In the genomic region with DNA sequence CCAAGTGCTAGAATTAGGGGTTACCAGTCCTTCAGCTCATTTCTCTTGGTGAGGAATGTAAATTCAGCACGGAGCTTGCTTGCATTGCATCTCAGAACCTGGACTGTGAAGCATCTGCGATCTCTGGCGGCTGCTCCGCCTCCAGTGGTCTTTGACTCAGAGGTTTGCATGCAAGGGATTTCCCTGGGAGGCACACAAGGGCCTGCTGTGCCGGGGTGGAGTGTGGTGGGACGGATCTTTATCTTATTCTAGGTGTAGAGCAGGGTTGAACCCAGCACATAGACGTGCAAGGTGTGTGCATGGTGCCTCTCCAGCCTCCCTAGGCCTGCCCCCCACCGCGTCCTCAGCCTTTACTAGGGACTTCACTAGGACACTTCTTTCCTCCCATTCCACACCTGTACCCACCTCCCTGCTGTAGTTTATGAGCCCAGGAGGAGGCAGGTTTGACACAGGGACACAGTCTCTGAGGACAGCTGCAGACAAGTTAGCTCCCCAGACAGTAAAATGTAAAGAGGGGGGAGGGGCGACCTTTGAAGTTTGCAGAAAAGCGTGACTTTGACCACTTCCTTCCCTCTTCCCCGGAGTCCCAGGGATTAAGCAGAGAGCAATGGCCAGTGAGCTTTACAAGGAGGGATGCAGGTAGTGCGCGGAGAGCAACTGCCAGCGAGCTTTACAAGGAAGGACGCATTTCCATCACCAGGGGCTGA, we compare ENCODE assay signal across 11 mouse cellular contexts. TPM values are rescaled to one million over a fixed set of nuclear protein-coding genes. Genes with fewer than 3 reads are reported as not detected.
DNase-seq lines count a peak whose midpoint lies in the region; ATAC-seq and TF ChIP-seq lines count a peak whose summit lies in the region.
"Had no signal": no experiment of that assay in that cellular context is flagged by ENCODE, and none has a peak within 500 bp of the region (broad histone marks: within the 10 kb centered on the region; RNA-seq: fewer than 3 reads in every experiment).

No protein-coding gene starts in this region.

- no peaks in the 10 kb centered on the region for H3K27me3 ChIP-seq in liver, postnatal 0 days (ENCODE audit: insufficient read depth, low read length)
- H3K27me3 ChIP-seq in intestine, embryonic 16.5 days (replicated peaks; ENCODE audit: control insufficient read depth, insufficient read depth, low read length) = no peaks in the 10 kb centered on the region
- no peaks in the 10 kb centered on the region for H3K27me3 ChIP-seq in stomach, embryonic 16.5 days (ENCODE audit: control insufficient read depth, insufficient read depth, low read length)

- ATAC-seq in liver, postnatal 0 days = no peak
- peak; percentile 71 for ATAC-seq in intestine, embryonic 16.5 days
- ATAC-seq in stomach, embryonic 16.5 days (ENCODE audit: insufficient read depth, low FRiP score) = 0 out of 2 replicates have a peak, but pooled peaks have one; percentile 8
- no peak for ATAC-seq in monocyte, adult 5-6 weeks (replicated peaks; ENCODE audit: insufficient number of reproducible peaks, low FRiP score, low TSS enrichment, poor library complexity, severe bottlenecking)
- ATAC-seq: activated CD4-positive, CD25-positive, alpha-beta regulatory T cell, adult 4 months had no signal

- no peak for TF ChIP-seq POLR2A in bone marrow macrophage, adult 2 months (IDR thresholded peaks at IDR 0.05; ENCODE audit: borderline replicate concordance, low read depth, low read length)

- H3K9ac ChIP-seq in liver, postnatal 0 days (replicated peaks) = no peak overlapping the region
- H3K9ac ChIP-seq in intestine, embryonic 16.5 days (ENCODE audit: low read depth, low read length) = 0 out of 2 replicates have a peak overlapping the region, but pooled peaks have one; percentile 24
- H3K9ac ChIP-seq in stomach, embryonic 16.5 days (ENCODE audit: low read length) = no peak overlapping the region; the same call in 1 of the 2 replicates
- H3K9ac ChIP-seq: liver, embryonic 14.5 days had no signal

- peak; percentile 22 for DNase-seq in liver
- DNase-seq in liver, postnatal 0 days = no peak
- DNase-seq in retina, postnatal 1 day = no peak
- no peak for DNase-seq in adrenal gland, adult 18-20 months (ENCODE audit: low spot score in 2 of 2)

- H3K4me2 ChIP-seq in liver, postnatal 0 days (ENCODE audit: low read depth, low read length) = no peak overlapping the region
- peak overlapping the region; percentile 26 for H3K4me2 ChIP-seq in intestine, embryonic 16.5 days (ENCODE audit: low read depth, low read length)
- 0 out of 2 replicates have a peak overlapping the region, but pooled peaks have one; percentile 9 for H3K4me2 ChIP-seq in stomach, embryonic 16.5 days (ENCODE audit: low read depth, low read length)

- H3K9me3 ChIP-seq in liver, postnatal 0 days (ENCODE audit: low read length) = no peaks in the 10 kb centered on the region
- H3K9me3 ChIP-seq in intestine, embryonic 16.5 days (ENCODE audit: control insufficient read depth, low read length) = no peaks in the 10 kb centered on the region
- H3K9me3 ChIP-seq in stomach, embryonic 16.5 days (replicated peaks; ENCODE audit: control insufficient read depth, low read length) = no peaks in the 10 kb centered on the region

- H3K36me3 ChIP-seq in liver, postnatal 0 days (replicated peaks; ENCODE audit: insufficient read depth, low read length) = no peaks in the 10 kb centered on the region
- no peaks in the 10 kb centered on the region for H3K36me3 ChIP-seq in intestine, embryonic 16.5 days (ENCODE audit: control insufficient read depth, insufficient read depth, low read length)
- no peaks in the 10 kb centered on the region for H3K36me3 ChIP-seq in stomach, embryonic 16.5 days (ENCODE audit: control insufficient read depth, insufficient read depth, low read length)

- H3K27ac ChIP-seq in liver, postnatal 0 days (ENCODE audit: low read depth) = no peak overlapping the region
- peak overlapping the region; percentile 17 for H3K27ac ChIP-seq in bone marrow macrophage, adult 2 months (ENCODE audit: insufficient read depth, low read depth, low read length)
- H3K27ac ChIP-seq in intestine, embryonic 16.5 days (ENCODE audit: low read length) = peak overlapping the region; percentile 52
- no peak overlapping the region for H3K27ac ChIP-seq in stomach, embryonic 16.5 days (ENCODE audit: low read length)
- H3K27ac ChIP-seq: liver, embryonic 14.5 days had no signal

- WGBS in liver, postnatal 0 days (ENCODE audit: insufficient replicate concordance) = 9% methylated on average over 16 of the region's 16 CpGs
- 6% methylated on average over 16 of the region's 16 CpGs for WGBS in intestine, embryonic 16.5 days
- 10% methylated on average over 16 of the region's 16 CpGs for WGBS in stomach, embryonic 16.5 days

- H3K4me3 ChIP-seq in liver, postnatal 0 days (ENCODE audit: low read depth, low read length) = no peak overlapping the region
- H3K4me3 ChIP-seq in bone marrow macrophage, adult 2 months (ENCODE audit: insufficient read depth, low read length) = peak overlapping the region; percentile 7; the same call in 1 of the 2 replicates
- H3K4me3 ChIP-seq in intestine, embryonic 16.5 days (ENCODE audit: low read length) = no peak overlapping the region
- H3K4me3 ChIP-seq in stomach, embryonic 16.5 days (replicated peaks; ENCODE audit: low read length) = no peak overlapping the region

- no peak for TF ChIP-seq EP300 in liver, postnatal 0 days (IDR thresholded peaks at IDR 0.05; ENCODE audit: low read depth)

- TF ChIP-seq CTCF in liver, postnatal 0 days (IDR thresholded peaks at IDR 0.05; ENCODE audit: low read depth) = no peak
- TF ChIP-seq CTCF in bone marrow macrophage, adult 2 months (IDR thresholded peaks at IDR 0.05; ENCODE audit: low read depth, low read length) = no peak

- peaks cover 7% of the 10 kb centered on the region; the same call in 1 of the 2 replicates for H3K4me1 ChIP-seq in liver, postnatal 0 days (ENCODE audit: insufficient read depth)
- peaks cover 34% of the 10 kb centered on the region for H3K4me1 ChIP-seq in bone marrow macrophage, adult 2 months (ENCODE audit: control insufficient read depth, insufficient read depth, low read length)
- peaks cover 19% of the 10 kb centered on the region for H3K4me1 ChIP-seq in intestine, embryonic 16.5 days (ENCODE audit: control insufficient read depth, insufficient read depth, low read length)
- H3K4me1 ChIP-seq in stomach, embryonic 16.5 days (ENCODE audit: control insufficient read depth, insufficient read depth, low read length) = peaks cover 9% of the 10 kb centered on the region

RNA-seq across cellular contexts. Expression of a gene that starts 25.5 kb away (rescaled TPM):
- polyA plus RNA-seq in liver, postnatal 0 days (2015; fragmentation: Nextera tagmentation; extraction: Ambion mirVana) = not detected in 2 replicates
- polyA plus RNA-seq in bone marrow macrophage, adult 2 months (2012; ENCODE audit: insufficient read depth, insufficient read length, missing spikeins) = not detected in 2 replicates
- polyA plus RNA-seq in intestine, embryonic 16.5 days (2015; fragmentation: Nextera tagmentation; extraction: Ambion mirVana) = 0.17 and 0.23 TPM in 2 replicates
- polyA plus RNA-seq in stomach, embryonic 16.5 days (2015; fragmentation: Nextera tagmentation; extraction: Ambion mirVana) = 0.22 and 1.1 TPM in 2 replicates
- total RNA-seq in monocyte, adult 5-6 weeks (2017) = not detected in 3 replicates
- total RNA-seq in adrenal gland, adult 18-20 months (2021) = not detected
- total RNA-seq: heart, adult 8-10 months had no signal
- polyA plus RNA-seq: activated CD4-positive, CD25-positive, alpha-beta regulatory T cell, adult 4 months had no signal

RNA-seq across cellular contexts. Expression of a gene that starts 53.0 kb away (rescaled TPM):
- polyA plus RNA-seq in liver, postnatal 0 days (2015; fragmentation: Nextera tagmentation; extraction: Ambion mirVana) = not detected in 2 replicates
- not detected in 2 replicates for polyA plus RNA-seq in bone marrow macrophage, adult 2 months (2012; ENCODE audit: insufficient read depth, insufficient read length, missing spikeins)
- 0.22 and 0.24 TPM in 2 replicates for polyA plus RNA-seq in intestine, embryonic 16.5 days (2015; fragmentation: Nextera tagmentation; extraction: Ambion mirVana)
- 0.13 and 0.21 TPM in 2 replicates for polyA plus RNA-seq in stomach, embryonic 16.5 days (2015; fragmentation: Nextera tagmentation; extraction: Ambion mirVana)
- total RNA-seq in monocyte, adult 5-6 weeks (2017) = 0.39 TPM in 1 of 3 replicates, not detected in the others
- not detected for total RNA-seq in adrenal gland, adult 18-20 months (2021)

Comparison
In these comparisons a context has a peak if more than half of its experiments do, and no peak if none do; other contexts are left out.
1. ATAC-seq: peak in intestine, embryonic 16.5 days (single experiment) and stomach, embryonic 16.5 days (single experiment); none in liver, postnatal 0 days (single experiment) and monocyte, adult 5-6 weeks (single experiment).
2. H3K27ac ChIP-seq: peak in bone marrow macrophage, adult 2 months (single experiment) and intestine, embryonic 16.5 days (single experiment); none in liver, postnatal 0 days (single experiment) and stomach, embryonic 16.5 days (single experiment).